Mouse (Mus musculus) bone marrow macrophage, adult 2 months (primary cell): ENCODE measurements around the gene Sgce. TPM values are rescaled to one million over a fixed set of nuclear protein-coding genes. Genes with fewer than 3 reads are reported as not detected.

ENCODE experiments used
- H3K27ac ChIP-seq: 2 replicates; pipeline ENCODE4 v1.5.1; 2012; ENCODE audit warnings: low read depth, low read length; ENCODE audit not compliant: insufficient read depth
- H3K4me1 ChIP-seq: 2 replicates; pipeline ENCODE4 v1.6.1; 2012; ENCODE audit warnings: low read length; ENCODE audit not compliant: control insufficient read depth, insufficient read depth
- H3K4me3 ChIP-seq: 2 replicates; pipeline ENCODE4 v1.5.1; 2012; ENCODE audit warnings: mild to moderate bottlenecking, low read length, moderate library complexity; ENCODE audit not compliant: insufficient read depth
- CTCF ChIP-seq: IDR thresholded peaks from 2 replicates; pipeline ENCODE4 v1.5.1; 2012; ENCODE audit warnings: low read depth, mild to moderate bottlenecking, low read length, moderate library complexity
- POLR2A ChIP-seq: IDR thresholded peaks from 2 replicates; pipeline ENCODE4 v1.6.1; 2012; ENCODE audit warnings: mild to moderate bottlenecking, low read depth, low read length, borderline replicate concordance
- polyA plus RNA-seq: library from polyadenylated mRNA; stranded (reverse); fragments of >200 nt; gene quantifications from 2 replicates; pipeline ENCODE4 v1.2.4, GENCODE M21; 2012; ENCODE audit not compliant: missing spikeins, insufficient read depth, insufficient read length

The Sgce gene
- polyA plus RNA-seq, 1 experiment = 0.44 TPM

- no peak for TF ChIP-seq POLR2A
- TF ChIP-seq CTCF = no peak
- Histone ChIP-seq H3K4me1 (no peaks in the 10 kb centered on the region), H3K4me3 (no peak overlapping the region), H3K27ac (no peak overlapping the region)
Measured at GRCm38 (mm10) chr6:4693544-4693943, 53.5 kb downstream of the Sgce start.

- no peak overlapping the region for H3K27ac ChIP-seq
- peaks cover 5% of the 10 kb centered on the region for H3K4me1 ChIP-seq
- no peak for TF ChIP-seq POLR2A
- TF ChIP-seq CTCF = no peak
- no peak overlapping the region for H3K4me3 ChIP-seq
Measured at GRCm38 (mm10) chr6:4690438-4690837, 56.6 kb downstream of the Sgce start.

DNA sequence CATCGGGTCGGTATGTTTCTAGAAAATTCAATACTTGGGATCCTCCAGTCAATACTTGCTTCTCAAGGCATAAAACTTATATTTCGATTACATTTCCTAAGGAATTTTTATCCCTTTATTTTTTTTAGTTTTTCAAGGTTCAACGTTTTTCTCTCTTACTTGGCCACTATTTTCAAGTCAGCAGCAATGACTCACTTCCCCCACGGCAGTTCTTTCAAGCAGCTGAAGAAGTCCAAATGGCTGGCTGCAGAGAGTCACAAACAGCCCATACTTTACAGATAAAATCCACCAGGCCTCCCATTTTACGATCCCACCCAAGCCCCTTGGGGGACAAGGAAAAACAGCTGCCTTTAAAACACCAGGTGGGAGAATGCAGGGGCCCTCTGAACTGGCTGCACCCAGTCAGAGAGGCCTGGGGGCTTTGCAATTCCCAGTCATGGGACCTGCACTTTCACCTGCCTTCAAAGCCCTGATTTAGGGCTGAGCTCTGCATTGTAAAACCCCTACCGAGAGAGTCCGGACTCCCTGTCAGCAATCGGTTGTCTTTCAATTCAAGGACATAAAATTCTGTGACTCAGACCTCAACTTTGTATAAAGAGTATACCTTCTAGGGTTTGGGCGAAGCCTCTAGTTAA is 62.2 kb downstream of the Sgce start:
- TF ChIP-seq POLR2A = no peak
- 0 out of 2 replicates have a peak overlapping the region, but pooled peaks have one; percentile 19 for H3K27ac ChIP-seq
- peaks cover 14% of the 10 kb centered on the region for H3K4me1 ChIP-seq
- no peak overlapping the region for H3K4me3 ChIP-seq

- TF ChIP-seq POLR2A = no peak
- TF ChIP-seq CTCF = no peak
- Histone ChIP-seq H3K4me1 (peaks cover 10% of the 10 kb centered on the region), H3K27ac (no peak overlapping the region), H3K4me3 (no peak overlapping the region)
Measured at GRCm38 (mm10) chr6:4680576-4680975, 66.4 kb downstream of the Sgce start.

DNA sequence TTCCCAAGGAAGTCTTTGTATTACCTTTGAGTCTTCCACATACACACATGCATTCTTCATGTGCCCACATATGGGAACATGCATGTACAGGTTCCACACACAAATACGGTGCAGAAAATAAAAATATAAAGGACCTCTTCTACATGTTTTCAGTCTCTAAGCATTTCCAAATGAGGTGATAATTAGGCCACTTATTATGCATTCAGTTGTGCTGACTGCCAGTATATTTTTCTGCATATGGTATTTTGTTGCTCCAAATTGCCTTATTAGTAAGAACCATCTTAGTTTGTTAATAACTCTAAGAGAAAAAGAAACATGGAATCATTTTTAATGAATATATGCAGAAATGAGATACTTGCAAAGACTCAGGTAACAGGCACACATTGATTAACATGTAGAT is 67.0 kb downstream of the Sgce start:
- H3K4me1 ChIP-seq = peaks cover 5% of the 10 kb centered on the region
- no peak overlapping the region for H3K27ac ChIP-seq
- no peak overlapping the region for H3K4me3 ChIP-seq
- TF ChIP-seq CTCF (no peak), POLR2A (no peak)

- no peak overlapping the region for H3K27ac ChIP-seq
- no peaks in the 10 kb centered on the region for H3K4me1 ChIP-seq
- TF ChIP-seq POLR2A (no peak), CTCF (no peak)
Measured at GRCm38 (mm10) chr6:4677356-4677761, 69.6 kb downstream of the Sgce start.

GRCm38 (mm10) chr6:4665154-4665553 is 81.9 kb downstream of the Sgce start:
- no peak for TF ChIP-seq CTCF
- no peak for TF ChIP-seq POLR2A
- Histone ChIP-seq H3K27ac (no peak overlapping the region), H3K4me3 (no peak overlapping the region), H3K4me1 (no peaks in the 10 kb centered on the region)

More at GRCm38 (mm10) chr6:4677356-4677761, 69.6 kb downstream of the Sgce start:
- no peak overlapping the region for H3K4me3 ChIP-seq

DNA sequence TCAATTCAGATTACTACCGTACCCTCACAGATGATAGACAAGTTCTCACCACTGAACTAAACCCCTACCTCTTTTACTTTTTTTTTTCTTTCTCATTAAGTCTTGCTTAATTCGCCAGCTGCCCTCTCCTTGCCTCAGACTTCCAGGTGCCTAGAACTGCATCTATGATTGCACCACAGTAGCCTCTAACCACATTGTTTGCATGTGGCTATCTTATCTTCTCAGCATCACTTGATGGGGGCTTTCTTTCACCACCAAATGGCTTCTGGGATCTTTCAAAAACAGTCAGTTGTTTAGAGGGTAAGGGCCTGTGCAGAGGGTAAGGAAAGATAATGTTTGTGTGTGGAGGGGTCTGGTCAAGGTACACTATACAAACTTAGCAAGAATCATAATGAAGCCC is 82.7 kb downstream of the Sgce start:
- no peak overlapping the region for H3K4me3 ChIP-seq
- H3K4me1 ChIP-seq = no peaks in the 10 kb centered on the region
- H3K27ac ChIP-seq = no peak overlapping the region
- TF ChIP-seq CTCF (no peak), POLR2A (no peak)

- Histone ChIP-seq H3K27ac (no peak overlapping the region), H3K4me1 (no peaks in the 10 kb centered on the region), H3K4me3 (no peak overlapping the region)
- no peak for TF ChIP-seq POLR2A
- TF ChIP-seq CTCF = no peak
Measured at GRCm38 (mm10) chr6:4663516-4663915, 83.5 kb downstream of the Sgce start.

- no peak overlapping the region for H3K4me3 ChIP-seq
Measured at GRCm38 (mm10) chr6:4658861-4659260, 88.1 kb downstream of the Sgce start.

More at GRCm38 (mm10) chr6:4658861-4659260, 88.1 kb downstream of the Sgce start:
- H3K27ac ChIP-seq = no peak overlapping the region
- no peak for TF ChIP-seq CTCF
- TF ChIP-seq POLR2A = no peak
- no peaks in the 10 kb centered on the region for H3K4me1 ChIP-seq
